Mouse (Mus musculus) testis, adult 2 months (tissue): ENCODE measurements around the gene Cenpj.

Experiments
- CTCF ChIP-seq: fragments of 200-500 bp; IDR thresholded peaks from 2 replicates; pipeline ENCODE4 v1.5.1; 2012; ENCODE audit warnings: low read depth, mild to moderate bottlenecking, inconsistent platforms, low read length, moderate library complexity; ENCODE audit not compliant: control insufficient read depth, insufficient read depth, insufficient replicate concordance
- POLR2A ChIP-seq: fragments of 200-500 bp; IDR thresholded peaks from 2 replicates; pipeline ENCODE4 v1.6.1; 2012; ENCODE audit warnings: low read depth, mild to moderate bottlenecking, inconsistent platforms, low read length, moderate library complexity; ENCODE audit not compliant: control insufficient read depth

GRCm38 (mm10) chr14:56620425-56620824, 45.2 kb upstream of the Cenpj start:
- TF ChIP-seq CTCF: no peak
- TF ChIP-seq POLR2A: no peak
